Mouse (Mus musculus): ENCODE results near the gene Vmn1r115. TPM values are rescaled to one million over a fixed set of nuclear protein-coding genes. Genes with fewer than 3 reads are reported as not detected.
"Not testable (repeated sequence)": the region's sequence is repeated elsewhere in the genome, so short reads cannot be mapped to it uniquely, and the experiment has no call there.

The Vmn1r115 gene
- not detected for total RNA-seq (2021)
- long read RNA-seq, experiment 1 = 0 reads
- long read RNA-seq, experiment 2 = 0 reads

GRCm38 (mm10) chr7:20844885-20845284 is at the start of gene Vmn1r115:
TSS of gene Vmn1r115 (minus strand) at chr7:20844985.
- not testable (repeated sequence) for DNase-seq

DNA sequence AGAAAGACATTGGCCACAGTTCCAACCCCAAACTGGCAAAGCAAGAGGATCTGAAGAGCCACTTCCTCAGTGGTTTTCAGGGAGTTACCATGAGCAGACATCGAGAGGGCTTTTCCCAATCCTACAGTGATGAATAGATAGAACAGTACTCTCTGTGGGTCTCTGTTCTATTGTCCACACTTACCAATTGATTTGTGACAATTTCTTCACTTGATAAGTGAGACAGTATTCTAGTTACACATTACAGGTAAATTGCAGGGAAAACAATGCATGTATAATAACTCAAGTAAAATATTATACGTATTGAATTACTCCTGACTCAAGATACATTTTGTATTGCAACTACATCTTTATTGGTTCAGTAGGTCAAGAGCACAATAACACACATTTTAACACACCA is 39.2 kb upstream of the Vmn1r115 start, which contains the start of gene Vmn1r117:
TSS of gene Vmn1r117 (minus strand) at position 101 of the 400 bp plus-strand sequence.
- DNase-seq = not testable (repeated sequence)

GRCm38 (mm10) chr7:20871956-20872355 is 27.2 kb upstream of the Vmn1r115 start, which contains the start of gene Vmn1r116:
TSS of gene Vmn1r116 (plus strand) at chr7:20872256.
- not testable (repeated sequence) for DNase-seq

GRCm38 (mm10) chr7:20812086-20812485 is 32.7 kb downstream of the Vmn1r115 start, which contains the start of gene Vmn1r114:
TSS of gene Vmn1r114 (minus strand) at chr7:20812186.
- DNase-seq = not testable (repeated sequence)

Other genes starting within 250 kb of the Vmn1r115 start
- gene Gm4513, start 246.0 kb downstream of the Vmn1r115 start, total RNA-seq (2021) = not detected
- not detected for gene Vmn1r107, start 176.1 kb downstream of the Vmn1r115 start, total RNA-seq (2021)
- not detected for gene Vmn1r111, start 141.8 kb downstream of the Vmn1r115 start, total RNA-seq (2021)
- not detected for gene Gm10668, start 114.4 kb downstream of the Vmn1r115 start, total RNA-seq (2021)
- not detected for gene Vmn1r112, start 73.8 kb downstream of the Vmn1r115 start, total RNA-seq (2021)
- not detected for gene Vmn1r113, start 57.7 kb downstream of the Vmn1r115 start, total RNA-seq (2021)
- gene Vmn1r114, start 32.8 kb downstream of the Vmn1r115 start, total RNA-seq (2021) = not detected
- gene Vmn1r116, start 27.3 kb upstream of the Vmn1r115 start, total RNA-seq (2021) = not detected
- gene Vmn1r117, start 39.1 kb upstream of the Vmn1r115 start, total RNA-seq (2021) = not detected
- gene Vmn1r118, start 67.4 kb upstream of the Vmn1r115 start, total RNA-seq (2021) = not detected
- not detected for gene Vmn1r119, start 167.5 kb upstream of the Vmn1r115 start, total RNA-seq (2021)
- not detected for gene Vmn1r120, start 208.8 kb upstream of the Vmn1r115 start, total RNA-seq (2021)